11 mouse cellular contexts compared by ENCODE assay signal in genomic region chr4:130084331-130084945, GRCm38 (mm10). TPM values are rescaled to one million over a fixed set of nuclear protein-coding genes. Genes with fewer than 3 reads are reported as not detected.
DNase-seq lines count a peak whose midpoint lies in the region; ATAC-seq and TF ChIP-seq lines count a peak whose summit lies in the region.
"Had no signal": no experiment of that assay in that cellular context is flagged by ENCODE, and none has a peak within 500 bp of the region (broad histone marks: within the 10 kb centered on the region; RNA-seq: fewer than 3 reads in every experiment).

No protein-coding gene starts in this region.

- H3K4me1 ChIP-seq in lung, postnatal 0 days (ENCODE audit: insufficient read depth, low read depth, low read length) = no peaks in the 10 kb centered on the region
- no peaks in the 10 kb centered on the region for H3K4me1 ChIP-seq in lung, adult 2 months (ENCODE audit: control insufficient read depth, insufficient read depth, low read length)
- peaks cover 4% of the 10 kb centered on the region for H3K4me1 ChIP-seq in forebrain, postnatal 0 days (ENCODE audit: insufficient read depth)

- no peaks in the 10 kb centered on the region for H3K9me3 ChIP-seq in lung, postnatal 0 days (ENCODE audit: low read length)
- H3K9me3 ChIP-seq in forebrain, postnatal 0 days (ENCODE audit: low read length) = no peaks in the 10 kb centered on the region

- no peak for TF ChIP-seq POLR2A in lung, adult 2 months (IDR thresholded peaks at IDR 0.05; ENCODE audit: borderline replicate concordance, extremely low read depth, low read depth, low read length)

- H3K4me2 ChIP-seq in lung, postnatal 0 days (replicated peaks; ENCODE audit: low read depth, low read length) = no peak overlapping the region
- H3K4me2 ChIP-seq in forebrain, postnatal 0 days (ENCODE audit: low read depth) = no peak overlapping the region

- no peaks in the 10 kb centered on the region for H3K36me3 ChIP-seq in lung, postnatal 0 days (ENCODE audit: insufficient read depth, low read length)
- H3K36me3 ChIP-seq in forebrain, postnatal 0 days (ENCODE audit: insufficient read depth) = no peaks in the 10 kb centered on the region

- TF ChIP-seq EP300 in lung, postnatal 0 days (IDR thresholded peaks at IDR 0.05) = no peak

- no peak overlapping the region for H3K27ac ChIP-seq in lung, postnatal 0 days (ENCODE audit: low read length)
- no peak overlapping the region for H3K27ac ChIP-seq in forebrain, postnatal 0 days (ENCODE audit: low read depth, low read length)

- TF ChIP-seq CTCF in lung, postnatal 0 days (IDR thresholded peaks at IDR 0.05) = no peak
- TF ChIP-seq CTCF in lung, adult 2 months (IDR thresholded peaks at IDR 0.05; ENCODE audit: insufficient read depth, low read length) = no peak
- no peak for TF ChIP-seq CTCF in forebrain, postnatal 0 days (IDR thresholded peaks at IDR 0.05; ENCODE audit: low read depth)

- H3K4me3 ChIP-seq in lung, postnatal 0 days (ENCODE audit: low read depth, low read length) = no peak overlapping the region
- no peak overlapping the region for H3K4me3 ChIP-seq in lung, adult 2 months (replicated peaks; ENCODE audit: extremely low read depth, low read depth, low read length)
- no peak overlapping the region for H3K4me3 ChIP-seq in forebrain, postnatal 0 days (ENCODE audit: low read depth, low read length)
- H3K4me3 ChIP-seq: myocyte had no signal

- 50% methylated on average over 6 of the region's 7 CpGs for WGBS in lung, postnatal 0 days
- 57% methylated on average over 7 of the region's 7 CpGs for WGBS in lung, adult 2 months
- 56% methylated on average over 7 of the region's 7 CpGs for WGBS in forebrain, postnatal 0 days

- intact Hi-C loops in gastrocnemius, postnatal 14 days (cut with DNase I; ENCODE audit: low total_unique reads) = loop anchor here (2.0 kb wide), 2 partner anchors 48 to 134 kb away; no protein-coding TSS in a partner anchor

- 0 out of 2 replicates have a peak, but pooled peaks cover 3% of the 10 kb centered on the region for H3K27me3 ChIP-seq in lung, postnatal 0 days (replicated peaks; ENCODE audit: insufficient read depth, low read length)
- peaks cover 6% of the 10 kb centered on the region; the same call in 1 of the 2 replicates for H3K27me3 ChIP-seq in forebrain, postnatal 0 days (ENCODE audit: insufficient read depth, low read length)

- peak; percentile 32 for DNase-seq in cerebellum, adult 8-10 months
- DNase-seq in cerebellum, adult 11-12 months = no peak
- peak; percentile 33 for DNase-seq in lung, postnatal 0 days (ENCODE audit: low spot score)
- no peak for DNase-seq in lung, adult 2 months
- peak; percentile 74 for DNase-seq in gastrocnemius, postnatal 14 days
- peak; percentile 24 for DNase-seq in skeletal muscle tissue, adult 2 months (ENCODE audit: low read depth, low spot score)
- DNase-seq in thymus, postnatal 0 days (ENCODE audit: low spot score) = no peak
- DNase-seq in forebrain, postnatal 0 days = no peak

- H3K9ac ChIP-seq in lung, postnatal 0 days (replicated peaks; ENCODE audit: low read depth) = no peak overlapping the region
- H3K9ac ChIP-seq in forebrain, postnatal 0 days = no peak overlapping the region

- peak; percentile 37; the same call in 1 of the 2 replicates for ATAC-seq in lung, postnatal 0 days
- ATAC-seq in forebrain, postnatal 0 days = no peak

RNA-seq across cellular contexts. Expression of gene Pef1, which starts 17.9 kb away (rescaled TPM):
- 82.0 and 84.6 TPM in 2 replicates for polyA plus RNA-seq in lung, postnatal 0 days (2015; fragmentation: Nextera tagmentation; extraction: Ambion mirVana)
- polyA plus RNA-seq in lung, adult 2 months (2012; rRNA removed) = 106 and 118 TPM in 2 replicates
- 10 to 100 TPM; 27.6 to 30.8 TPM for total RNA-seq in gastrocnemius, postnatal 14 days (2021)
- polyA plus RNA-seq in thymus, postnatal 0 days (2015; fragmentation: Nextera tagmentation; extraction: Ambion mirVana) = 62.1 and 65.4 TPM in 2 replicates
- 51.6 and 52.9 TPM in 2 replicates for total RNA-seq in forebrain, postnatal 0 days (2014; rRNA removed)
- polyA plus RNA-seq in forebrain, postnatal 0 days (2015; fragmentation: Nextera tagmentation; extraction: Ambion mirVana) = 58.5 and 60.7 TPM in 2 replicates

RNA-seq across cellular contexts. Expression of gene Col16a1, which starts 36.8 kb away (rescaled TPM):
- 26.2 and 30.1 TPM in 2 replicates for polyA plus RNA-seq in lung, postnatal 0 days (2015; fragmentation: Nextera tagmentation; extraction: Ambion mirVana)
- polyA plus RNA-seq in lung, adult 2 months (2012; rRNA removed) = 27.9 and 31.8 TPM in 2 replicates
- total RNA-seq in gastrocnemius, postnatal 14 days (2021) = 10 to 100 TPM; 37.9 to 46.5 TPM
- 3.5 and 6.2 TPM in 2 replicates for polyA plus RNA-seq in thymus, postnatal 0 days (2015; fragmentation: Nextera tagmentation; extraction: Ambion mirVana)
- 21.8 and 29.7 TPM in 2 replicates for total RNA-seq in forebrain, postnatal 0 days (2014; rRNA removed)
- polyA plus RNA-seq in forebrain, postnatal 0 days (2015; fragmentation: Nextera tagmentation; extraction: Ambion mirVana) = 6.8 and 7.5 TPM in 2 replicates

RNA-seq across cellular contexts. Expression of gene Hcrtr1, which starts 54.7 kb away (rescaled TPM):
- polyA plus RNA-seq in lung, postnatal 0 days (2015; fragmentation: Nextera tagmentation; extraction: Ambion mirVana) = 0.08 and 0.18 TPM in 2 replicates
- 0.19 and 0.66 TPM in 2 replicates for polyA plus RNA-seq in lung, adult 2 months (2012; rRNA removed)
- not detected for total RNA-seq in gastrocnemius, postnatal 14 days (2021)
- 0.28 and 0.34 TPM in 2 replicates for polyA plus RNA-seq in thymus, postnatal 0 days (2015; fragmentation: Nextera tagmentation; extraction: Ambion mirVana)
- 2.4 and 5.0 TPM in 2 replicates for total RNA-seq in forebrain, postnatal 0 days (2014; rRNA removed)
- 1.6 and 2.5 TPM in 2 replicates for polyA plus RNA-seq in forebrain, postnatal 0 days (2015; fragmentation: Nextera tagmentation; extraction: Ambion mirVana)
- total RNA-seq: liver, adult 2 months had no signal
- polyA plus RNA-seq: intestine, embryonic 14.5 days; myocyte had no signal

Comparison
In these comparisons a context has a peak if more than half of its experiments do, and no peak if none do; other contexts are left out.
1. DNase-seq: peak in cerebellum, adult 8-10 months (single experiment), lung, postnatal 0 days (single experiment), gastrocnemius, postnatal 14 days (single experiment) and skeletal muscle tissue, adult 2 months (single experiment); none in cerebellum, adult 11-12 months (single experiment), lung, adult 2 months (single experiment), thymus, postnatal 0 days (single experiment) and forebrain, postnatal 0 days (single experiment).